Mouse (Mus musculus): ENCODE results near the gene St6gal1. TPM values are rescaled to one million over a fixed set of nuclear protein-coding genes. Genes with fewer than 3 reads are reported as not detected.

Gene St6gal1
- polyA plus RNA-seq, 1 experiment = 8.6 TPM

- peaks cover 13% of the 10 kb centered on the region for H3K4me1 ChIP-seq (ENCODE audit: control insufficient read depth, insufficient read depth, insufficient read length, low read length)
- H3K4me3 ChIP-seq (ENCODE audit: insufficient read depth, low read depth, low read length) = no peak overlapping the region
- no peak overlapping the region for H3K27ac ChIP-seq (replicated peaks; ENCODE audit: low read depth, low read length)
These were observed 29.5 kb downstream of the St6gal1 start for GRCm38 (mm10) chr16:23254062-23254461.

GRCm38 (mm10) chr16:23256638-23257037 lies 32.1 kb downstream of the St6gal1 start:
- H3K4me3 ChIP-seq (ENCODE audit: insufficient read depth, low read depth, low read length) = no peak overlapping the region
- H3K27ac ChIP-seq (replicated peaks; ENCODE audit: low read depth, low read length) = no peak overlapping the region
- peaks cover 18% of the 10 kb centered on the region for H3K4me1 ChIP-seq (ENCODE audit: control insufficient read depth, insufficient read depth, insufficient read length, low read length)

- no peak overlapping the region for H3K4me3 ChIP-seq (ENCODE audit: insufficient read depth, low read depth, low read length)
- no peak overlapping the region for H3K27ac ChIP-seq (replicated peaks; ENCODE audit: low read depth, low read length)
- H3K4me1 ChIP-seq (ENCODE audit: control insufficient read depth, insufficient read depth, insufficient read length, low read length) = peaks cover 16% of the 10 kb centered on the region
These were observed 33.9 kb downstream of the St6gal1 start for GRCm38 (mm10) chr16:23258429-23258822.

GRCm38 (mm10) chr16:23258823-23259457 lies 34.4 kb downstream of the St6gal1 start:
- no peak overlapping the region for H3K4me3 ChIP-seq (ENCODE audit: insufficient read depth, low read depth, low read length)
- peak overlapping the region; percentile 18; the same call in 1 of the 2 replicates for H3K27ac ChIP-seq (replicated peaks; ENCODE audit: low read depth, low read length)
- peaks cover 13% of the 10 kb centered on the region for H3K4me1 ChIP-seq (ENCODE audit: control insufficient read depth, insufficient read depth, insufficient read length, low read length)

- Histone ChIP-seq H3K4me3 (ENCODE audit: insufficient read depth, low read depth, low read length) (no peak overlapping the region), H3K27ac (replicated peaks; ENCODE audit: low read depth, low read length) (no peak overlapping the region), H3K4me1 (ENCODE audit: control insufficient read depth, insufficient read depth, insufficient read length, low read length) (peaks cover 13% of the 10 kb centered on the region)
These were observed 35.0 kb downstream of the St6gal1 start for GRCm38 (mm10) chr16:23259580-23259979.

GRCm38 (mm10) chr16:23262131-23262768 lies 37.7 kb downstream of the St6gal1 start:
- Histone ChIP-seq H3K4me3 (ENCODE audit: insufficient read depth, low read depth, low read length) (no peak overlapping the region), H3K4me1 (ENCODE audit: control insufficient read depth, insufficient read depth, insufficient read length, low read length) (peaks cover 12% of the 10 kb centered on the region), H3K27ac (replicated peaks; ENCODE audit: low read depth, low read length) (no peak overlapping the region)

- Histone ChIP-seq H3K4me1 (ENCODE audit: control insufficient read depth, insufficient read depth, insufficient read length, low read length) (peaks cover 12% of the 10 kb centered on the region), H3K27ac (replicated peaks; ENCODE audit: low read depth, low read length) (no peak overlapping the region), H3K4me3 (ENCODE audit: insufficient read depth, low read depth, low read length) (no peak overlapping the region)
These were observed 38.3 kb downstream of the St6gal1 start for GRCm38 (mm10) chr16:23262846-23263245.

- Histone ChIP-seq H3K27ac (replicated peaks; ENCODE audit: low read depth, low read length) (no peak overlapping the region), H3K4me1 (ENCODE audit: control insufficient read depth, insufficient read depth, insufficient read length, low read length) (peaks cover 6% of the 10 kb centered on the region), H3K4me3 (ENCODE audit: insufficient read depth, low read depth, low read length) (no peak overlapping the region)
These were observed 40.5 kb downstream of the St6gal1 start for GRCm38 (mm10) chr16:23264999-23265398.

- no peak overlapping the region for H3K4me3 ChIP-seq (ENCODE audit: insufficient read depth, low read depth, low read length)
- no peak overlapping the region for H3K27ac ChIP-seq (replicated peaks; ENCODE audit: low read depth, low read length)
- H3K4me1 ChIP-seq (ENCODE audit: control insufficient read depth, insufficient read depth, insufficient read length, low read length) = peaks cover 11% of the 10 kb centered on the region
These were observed 40.9 kb downstream of the St6gal1 start for GRCm38 (mm10) chr16:23265481-23265880.

- Histone ChIP-seq H3K4me3 (ENCODE audit: insufficient read depth, low read depth, low read length) (no peak overlapping the region), H3K27ac (replicated peaks; ENCODE audit: low read depth, low read length) (no peak overlapping the region), H3K4me1 (ENCODE audit: control insufficient read depth, insufficient read depth, insufficient read length, low read length) (peaks cover 11% of the 10 kb centered on the region)
These were observed 41.8 kb downstream of the St6gal1 start for GRCm38 (mm10) chr16:23266293-23266692.

- H3K4me1 ChIP-seq (ENCODE audit: control insufficient read depth, insufficient read depth, insufficient read length, low read length) = peaks cover 14% of the 10 kb centered on the region
- H3K27ac ChIP-seq (replicated peaks; ENCODE audit: low read depth, low read length) = no peak overlapping the region
- no peak overlapping the region for H3K4me3 ChIP-seq (ENCODE audit: insufficient read depth, low read depth, low read length)
These were observed 42.4 kb downstream of the St6gal1 start for GRCm38 (mm10) chr16:23266896-23267295.

GRCm38 (mm10) chr16:23268231-23268630 lies 43.7 kb downstream of the St6gal1 start:
- H3K27ac ChIP-seq (replicated peaks; ENCODE audit: low read depth, low read length) = no peak overlapping the region
- peaks cover 24% of the 10 kb centered on the region for H3K4me1 ChIP-seq (ENCODE audit: control insufficient read depth, insufficient read depth, insufficient read length, low read length)

GRCm38 (mm10) chr16:23269056-23269983 lies 44.8 kb downstream of the St6gal1 start:
- no peak overlapping the region for H3K4me3 ChIP-seq (ENCODE audit: insufficient read depth, low read depth, low read length)
- H3K4me1 ChIP-seq (ENCODE audit: control insufficient read depth, insufficient read depth, insufficient read length, low read length) = peaks cover 24% of the 10 kb centered on the region
- no peak overlapping the region for H3K27ac ChIP-seq (replicated peaks; ENCODE audit: low read depth, low read length)

More at GRCm38 (mm10) chr16:23268231-23268630, 43.7 kb downstream of the St6gal1 start:
- no peak overlapping the region for H3K4me3 ChIP-seq (ENCODE audit: insufficient read depth, low read depth, low read length)

- H3K4me1 ChIP-seq (ENCODE audit: control insufficient read depth, insufficient read depth, insufficient read length, low read length) = peaks cover 27% of the 10 kb centered on the region
- 0 out of 2 replicates have a peak overlapping the region, but pooled peaks have one; percentile 2 for H3K27ac ChIP-seq (replicated peaks; ENCODE audit: low read depth, low read length)
- no peak overlapping the region for H3K4me3 ChIP-seq (ENCODE audit: insufficient read depth, low read depth, low read length)
These were observed 45.7 kb downstream of the St6gal1 start for GRCm38 (mm10) chr16:23269984-23270912.
